9 mouse cellular contexts compared by ENCODE assay signal in genomic region chr9:70840861-70841341, GRCm38 (mm10).
A peak's percentile ranks its signal among the peaks of the same experiment; 100 is the strongest.
DNase-seq lines count a peak whose midpoint lies in the region; ATAC-seq and TF ChIP-seq lines count a peak whose summit lies in the region.
"Had no signal": no experiment of that assay in that cellular context is flagged by ENCODE, and none has a peak within 500 bp of the region (broad histone marks: within the 10 kb centered on the region; RNA-seq: fewer than 3 reads in every experiment).

No protein-coding gene starts in this region.

- no peaks in the 10 kb centered on the region for H3K79me2 ChIP-seq in macrophage (ENCODE audit: inconsistent target)

- intact Hi-C loops in heart, postnatal 36 days (cut with DNase I), result loop anchor here (5.0 kb wide), 1 partner anchor 231 kb away; no protein-coding TSS in a partner anchor

- no peak overlapping the region for H3K4me2 ChIP-seq in embryonic facial prominence, embryonic 12.5 days (replicated peaks)
- H3K4me2 ChIP-seq in forebrain, embryonic 15.5 days (replicated peaks), result no peak overlapping the region

- peak; percentile 33 to 49 for DNase-seq in heart, adult 18-20 months
- DNase-seq in heart, postnatal 36 days, result no peak
- DNase-seq in kidney, postnatal 14 days, result peak; percentile 46
- no peak for DNase-seq in cerebellum, adult 2 months
- DNase-seq in spleen, postnatal 4 days (ENCODE audit: low spot score in 2 of 2), result no peak

- H3K9ac ChIP-seq in embryonic facial prominence, embryonic 12.5 days, result no peak overlapping the region
- H3K9ac ChIP-seq in forebrain, embryonic 15.5 days (replicated peaks), result no peak overlapping the region

- TF ChIP-seq POLR2A in cerebellum, adult 2 months (IDR thresholded peaks at IDR 0.05; ENCODE audit: borderline replicate concordance, insufficient read depth, low read length), result no peak

- H3K4me3 ChIP-seq in embryonic facial prominence, embryonic 12.5 days, result no peak overlapping the region
- no peak overlapping the region for H3K4me3 ChIP-seq in macrophage (ENCODE audit: inconsistent target)
- H3K4me3 ChIP-seq in cerebellum, adult 2 months (replicated peaks; ENCODE audit: insufficient read depth, low read depth, low read length), result no peak overlapping the region
- H3K4me3 ChIP-seq in forebrain, embryonic 15.5 days, result no peak overlapping the region

- ATAC-seq in embryonic facial prominence, embryonic 12.5 days (ENCODE audit: insufficient number of reproducible peaks, insufficient read depth, low FRiP score, low TSS enrichment), result peak; percentile 41; the same call in 1 of the 2 replicates
- ATAC-seq in forebrain, embryonic 15.5 days (replicated peaks), result no peak

- no peak for TF ChIP-seq CTCF in cerebellum, adult 2 months (IDR thresholded peaks at IDR 0.05; ENCODE audit: borderline replicate concordance, insufficient read depth, low read depth, low read length)

- no peaks in the 10 kb centered on the region for H3K9me3 ChIP-seq in embryonic facial prominence, embryonic 12.5 days
- H3K9me3 ChIP-seq in forebrain, embryonic 15.5 days, result no peaks in the 10 kb centered on the region

- no peaks in the 10 kb centered on the region for H3K36me3 ChIP-seq in embryonic facial prominence, embryonic 12.5 days
- no peaks in the 10 kb centered on the region for H3K36me3 ChIP-seq in macrophage (ENCODE audit: inconsistent target)
- H3K36me3 ChIP-seq in forebrain, embryonic 15.5 days, result no peaks in the 10 kb centered on the region

- H3K4me1 ChIP-seq in embryonic facial prominence, embryonic 12.5 days, result 0 out of 2 replicates have a peak, but pooled peaks cover 3% of the 10 kb centered on the region
- no peaks in the 10 kb centered on the region for H3K4me1 ChIP-seq in cerebellum, adult 2 months (ENCODE audit: control insufficient read depth, insufficient read depth, low read length)
- H3K4me1 ChIP-seq in forebrain, embryonic 15.5 days, result no peaks in the 10 kb centered on the region

- H3K27ac ChIP-seq in embryonic facial prominence, embryonic 12.5 days, result no peak overlapping the region; the same call in 1 of the 2 replicates
- H3K27ac ChIP-seq in macrophage, result peak overlapping the region; percentile 59
- no peak overlapping the region for H3K27ac ChIP-seq in cerebellum, adult 2 months (ENCODE audit: insufficient read depth, low read length)
- H3K27ac ChIP-seq in forebrain, embryonic 15.5 days (replicated peaks), result no peak overlapping the region

- WGBS in embryonic facial prominence, embryonic 12.5 days, result 23% methylated on average over 6 of the region's 6 CpGs
- WGBS in macrophage (ENCODE audit: missing documents), result 46% methylated on average over 6 of the region's 6 CpGs
- 63% methylated on average over 6 of the region's 6 CpGs for WGBS in cerebellum, adult 2 months
- WGBS in forebrain, embryonic 15.5 days, result 65% methylated on average over 6 of the region's 6 CpGs

- H3K27me3 ChIP-seq in embryonic facial prominence, embryonic 12.5 days, result no peaks in the 10 kb centered on the region
- H3K27me3 ChIP-seq in cerebellum, adult 2 months (ENCODE audit: control insufficient read depth, insufficient read depth, low read length), result no peaks in the 10 kb centered on the region
- H3K27me3 ChIP-seq in forebrain, embryonic 15.5 days, result no peaks in the 10 kb centered on the region
- H3K27me3 ChIP-seq: CH12.LX had no signal

Comparison
In these comparisons a context has a peak if more than half of its experiments do, and no peak if none do; other contexts are left out.
1. DNase-seq: peak in heart, adult 18-20 months (2 of 2) and kidney, postnatal 14 days (single experiment); none in heart, postnatal 36 days (0 of 2), cerebellum, adult 2 months (0 of 2) and spleen, postnatal 4 days (0 of 2).